Mouse (Mus musculus) kidney, adult 11 months (tissue): ENCODE measurements around the gene Mob3a.
A peak's percentile ranks its signal among the peaks of the same experiment; 100 is the strongest.

Experiments
- DNase-seq: peaks from one replicate; pipeline ENCODE4 v3.0.0; 2022

Gene Mob3a

GRCm38 (mm10) chr10:80701721-80702535 lies at the start of gene Mob3a, which contains the start of gene Izumo4:
TSS of gene Mob3a (minus strand) at chr10:80701977.
TSS of gene Izumo4 (plus strand) at chr10:80702184.
- DNase-seq, result peak; percentile 100

DNA sequence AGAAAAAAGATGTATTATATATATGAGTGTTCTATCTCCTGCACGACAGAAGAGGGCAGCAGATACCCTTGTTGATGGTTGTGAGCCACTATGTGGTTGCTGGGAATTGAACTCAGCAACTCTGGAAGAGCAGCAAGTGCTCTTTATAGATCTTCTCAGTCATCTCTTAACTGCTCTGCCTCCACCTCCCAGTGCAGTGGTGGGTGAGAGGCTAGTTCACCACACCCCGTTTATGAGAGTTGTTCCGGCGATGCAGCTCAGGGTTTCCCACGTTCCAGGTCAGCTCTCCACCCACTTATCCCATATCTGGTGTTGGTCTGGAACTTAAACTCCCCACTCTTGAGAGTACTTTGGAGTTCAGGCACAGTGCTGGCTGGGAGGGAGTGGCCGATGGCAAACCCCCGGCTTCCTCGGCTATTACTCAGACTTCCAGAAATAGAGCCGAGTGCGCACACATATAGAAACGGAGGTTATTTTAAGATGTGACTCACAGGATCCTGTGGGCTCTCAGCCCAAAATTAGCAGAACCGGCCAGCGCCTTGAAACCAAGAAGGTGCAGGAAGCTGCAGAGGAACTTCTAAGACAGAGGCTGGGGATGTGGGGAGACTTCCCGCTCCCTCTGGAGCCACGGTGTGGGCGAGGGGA lies 49.5 kb upstream of the Mob3a start:
- DNase-seq, result peak; percentile 70

- DNase-seq, result peak; percentile 30
Observed at GRCm38 (mm10) chr10:80748609-80749008, 46.8 kb upstream of the Mob3a start.

GRCm38 (mm10) chr10:80747410-80747809 lies 45.6 kb upstream of the Mob3a start:
- DNase-seq, result peak; percentile 65

DNA sequence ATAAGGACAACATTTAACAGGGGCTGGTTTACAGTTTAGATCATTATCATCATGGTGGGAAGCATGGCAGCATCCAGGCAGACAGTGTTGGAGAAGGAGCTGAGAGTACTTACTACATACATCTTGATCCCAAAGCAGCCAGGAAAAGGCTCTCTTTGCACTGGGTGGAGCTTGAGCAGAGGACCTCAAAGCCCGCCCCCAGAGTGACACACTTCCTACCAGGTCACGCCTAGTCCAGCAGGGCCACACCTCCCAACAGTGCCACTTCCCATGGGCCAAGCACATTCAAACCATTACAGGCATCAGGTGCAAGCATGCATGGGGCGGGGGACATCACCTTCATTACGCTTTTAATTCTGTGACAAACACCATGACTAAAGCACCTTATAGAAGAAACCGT lies 42.5 kb upstream of the Mob3a start:
- DNase-seq, result peak; percentile 72

- peak; percentile 100 for DNase-seq
Observed at GRCm38 (mm10) chr10:80742180-80742978, 40.6 kb upstream of the Mob3a start, which contains the start of gene Ap3d1. TSS of gene Ap3d1 (minus strand) at chr10:80742264.

- no peak for DNase-seq
Observed at GRCm38 (mm10) chr10:80741634-80742179, 39.9 kb upstream of the Mob3a start.

- peak; percentile 32 for DNase-seq
Observed at GRCm38 (mm10) chr10:80741146-80741545, 39.4 kb upstream of the Mob3a start.

- DNase-seq, result no peak
Observed at GRCm38 (mm10) chr10:80738657-80739056, 36.9 kb upstream of the Mob3a start.

DNA sequence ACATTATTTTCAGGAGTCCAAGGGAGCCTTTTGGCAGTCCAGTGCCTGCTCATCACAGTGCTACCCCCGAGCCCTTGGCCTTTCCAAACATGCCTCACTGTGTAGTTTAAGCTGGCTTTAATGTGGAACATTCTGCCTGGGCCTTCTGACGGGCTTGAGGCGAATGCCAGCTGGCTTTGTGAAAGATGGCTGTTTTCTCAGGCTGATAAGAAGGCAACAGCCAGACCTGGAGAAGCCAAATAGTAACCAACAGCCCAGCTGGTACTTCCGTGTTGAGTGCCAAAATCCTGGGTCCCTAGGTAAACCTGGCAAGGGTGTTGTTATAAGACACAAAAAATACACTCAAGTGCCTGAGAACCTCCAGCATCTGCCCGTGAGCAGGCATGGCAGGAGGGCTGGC lies 35.0 kb upstream of the Mob3a start:
- DNase-seq, result no peak

- no peak for DNase-seq
Observed at GRCm38 (mm10) chr10:80732611-80733101, 30.9 kb upstream of the Mob3a start.

- DNase-seq, result no peak
Observed at GRCm38 (mm10) chr10:80727369-80728127, 25.8 kb upstream of the Mob3a start.

- no peak for DNase-seq
Observed at GRCm38 (mm10) chr10:80717281-80717680, 15.5 kb upstream of the Mob3a start.

DNA sequence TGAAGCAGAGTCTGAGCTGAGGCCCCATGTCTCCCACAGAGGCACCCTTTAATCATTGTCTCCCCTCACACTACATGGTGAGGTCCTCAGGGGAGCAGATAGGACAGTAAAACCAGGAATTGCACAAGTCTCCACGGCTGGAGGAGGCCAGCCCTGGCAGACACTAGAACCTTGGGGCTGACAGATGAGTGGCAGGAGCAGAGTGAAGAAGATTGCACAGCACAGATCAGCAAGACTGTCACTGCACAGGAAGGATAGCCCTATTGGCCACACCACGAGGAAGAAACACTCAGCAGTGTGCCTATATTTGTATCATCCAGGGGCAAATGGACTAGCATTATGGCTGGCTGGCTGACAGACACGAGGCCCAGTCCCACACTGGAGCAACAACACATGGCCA lies 9.1 kb upstream of the Mob3a start:
- no peak for DNase-seq

- no peak for DNase-seq
Observed at GRCm38 (mm10) chr10:80705479-80705878, 3.7 kb upstream of the Mob3a start.

DNA sequence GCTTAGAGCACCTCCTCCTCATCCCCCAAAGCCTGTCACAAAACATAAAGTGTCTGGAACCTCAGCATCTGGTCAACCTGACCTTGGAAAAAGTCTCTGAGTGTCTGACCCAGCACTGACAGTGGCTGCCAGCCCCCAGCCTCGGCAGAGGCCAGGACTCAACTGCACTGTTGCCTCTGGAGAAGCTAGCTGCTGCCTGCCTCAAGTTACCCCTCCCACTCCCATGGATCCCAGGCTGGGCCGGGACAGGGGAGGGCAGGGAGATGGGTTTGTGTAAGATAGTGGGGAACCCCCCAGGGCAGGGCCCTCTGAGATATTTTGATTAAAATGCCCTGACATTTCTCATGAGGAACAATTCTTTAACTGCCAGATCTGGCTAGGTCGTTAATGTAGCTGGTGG lies 3.3 kb upstream of the Mob3a start:
- no peak for DNase-seq

DNA sequence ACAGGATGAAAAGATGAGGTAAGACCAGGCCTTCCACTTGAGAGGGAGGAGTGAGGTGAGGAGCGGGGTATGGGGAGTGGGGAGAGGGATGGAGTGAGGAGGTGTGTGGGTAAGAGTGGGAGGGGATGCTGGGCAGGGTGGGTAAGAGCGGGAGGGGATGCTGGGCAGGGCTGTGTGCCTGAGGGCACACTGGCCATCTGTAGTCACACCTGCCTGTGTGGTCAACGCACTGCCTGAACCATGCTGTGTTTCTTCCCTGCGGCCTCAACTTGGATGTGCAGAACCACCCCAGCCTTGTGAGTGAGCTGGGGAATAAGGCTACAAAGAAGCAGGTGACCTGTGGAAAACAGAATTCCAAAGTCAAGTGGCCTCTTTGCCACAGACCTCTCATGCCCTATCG lies 2.6 kb upstream of the Mob3a start:
- no peak for DNase-seq

- DNase-seq, result no peak
Observed at GRCm38 (mm10) chr10:80703643-80704042, 1.9 kb upstream of the Mob3a start.

- peak; percentile 98 for DNase-seq
Observed at GRCm38 (mm10) chr10:80702536-80703390, 986 bp upstream of the Mob3a start.

DNA sequence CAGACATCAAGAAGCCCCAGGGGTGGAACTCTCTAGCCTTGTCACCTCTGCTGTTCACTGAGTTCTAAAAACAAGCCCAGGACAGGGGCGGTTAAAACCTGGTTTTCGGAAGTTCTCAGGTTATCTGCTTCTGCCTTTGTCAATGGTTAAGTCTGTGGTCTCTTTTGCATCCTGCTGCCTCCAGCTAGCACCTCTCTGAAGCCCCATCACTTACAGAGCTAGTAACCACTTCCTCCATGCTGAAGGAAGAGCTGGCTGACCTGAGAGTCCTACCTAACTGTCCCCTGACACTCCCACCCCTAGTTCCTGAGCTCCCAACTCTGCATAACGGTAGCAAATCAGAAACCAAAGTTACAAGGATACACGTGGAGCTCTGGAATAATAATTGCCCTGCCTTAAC lies 1.0 kb downstream of the Mob3a start:
- no peak for DNase-seq

GRCm38 (mm10) chr10:80700038-80700504 lies 1.7 kb downstream of the Mob3a start:
- no peak for DNase-seq
